Mouse (Mus musculus) small intestine, adult 2 months (tissue): ENCODE measurements around the gene Gpsm1. TPM values are rescaled to one million over a fixed set of nuclear protein-coding genes. Genes with fewer than 3 reads are reported as not detected.

Source experiments
- H3K27ac ChIP-seq: fragments of 200-500 bp; 2 replicates; pipeline ENCODE4 v1.5.1; 2012; ENCODE audit warnings: low read depth, low read length, control low read depth, inconsistent platforms; ENCODE audit not compliant: insufficient read depth
- H3K27me3 ChIP-seq: fragments of 200-500 bp; 2 replicates; pipeline ENCODE4 v1.6.1; 2012; ENCODE audit warnings: mild to moderate bottlenecking, moderate library complexity, low read length, inconsistent platforms; ENCODE audit not compliant: control insufficient read depth, insufficient read depth
- H3K36me3 ChIP-seq: fragments of 200-500 bp; 2 replicates; pipeline ENCODE4 v1.6.1; 2012; ENCODE audit warnings: mild to moderate bottlenecking, low read length, control low read depth, inconsistent platforms; ENCODE audit not compliant: control insufficient read depth, insufficient read depth
- H3K4me1 ChIP-seq: fragments of 200-500 bp; 2 replicates; pipeline ENCODE4 v1.6.1; 2012; ENCODE audit warnings: low read length, inconsistent platforms, mixed read lengths; ENCODE audit not compliant: control insufficient read depth, insufficient read depth, insufficient read length
- H3K4me3 ChIP-seq: fragments of 200-500 bp; 2 replicates; pipeline ENCODE4 v1.5.1; 2012; ENCODE audit warnings: low read depth, mild to moderate bottlenecking, control low read depth, inconsistent platforms, low read length, moderate library complexity
- CTCF ChIP-seq: fragments of 200-500 bp; IDR thresholded peaks from 2 replicates; pipeline ENCODE4 v1.5.1; 2012; ENCODE audit warnings: low read depth, mild to moderate bottlenecking, control low read depth, inconsistent platforms, low read length, moderate library complexity, mixed read lengths; ENCODE audit not compliant: insufficient replicate concordance, insufficient read length; ENCODE audit errors: extremely low read depth
- POLR2A ChIP-seq: fragments of 200-500 bp; IDR thresholded peaks from 2 replicates; pipeline ENCODE4 v1.6.1; 2012; ENCODE audit warnings: low read depth, mild to moderate bottlenecking, control low read depth, inconsistent platforms, low read length, moderate library complexity
- WGBS: fragments of 180-500 bp; shearing (Covaris S2); methylation state at CpG from one replicate; pipeline ENCODE4 v1.1.7; 2018; 5-methylcytosine and 5-hydroxymethylcytosine counted together
- polyA plus RNA-seq: library from polyadenylated mRNA; depleted of rRNA; stranded (reverse); fragments of >200 nt; gene quantifications from 2 replicates; pipeline ENCODE4 v1.2.3, GENCODE M21; 2012; rRNA removed

Gene Gpsm1
- 7.1 and 8.1 TPM in 2 replicates for polyA plus RNA-seq

GRCm38 (mm10) chr2:26315072-26315924 is at the start of gene Gpsm1:
Gene Gpsm1, plus strand, starts transcription at chr2:26315515.
- no peaks in the 10 kb centered on the region; the same call in none of the 2 replicates for H3K4me1 ChIP-seq
- H3K27ac ChIP-seq, result peak within 1 kb of the TSS; percentile 35
- WGBS, result under 1% methylated on average over 66 of the region's 66 CpGs
- H3K27me3 ChIP-seq, result no peaks in the 10 kb centered on the region
- H3K4me3 ChIP-seq, result peak within 1 kb of the TSS; percentile 74
- H3K36me3 ChIP-seq, result no peaks in the 10 kb centered on the region
- TF ChIP-seq POLR2A (peak; percentile 35; the same call in 1 of the 2 replicates), CTCF (no peak)

DNA sequence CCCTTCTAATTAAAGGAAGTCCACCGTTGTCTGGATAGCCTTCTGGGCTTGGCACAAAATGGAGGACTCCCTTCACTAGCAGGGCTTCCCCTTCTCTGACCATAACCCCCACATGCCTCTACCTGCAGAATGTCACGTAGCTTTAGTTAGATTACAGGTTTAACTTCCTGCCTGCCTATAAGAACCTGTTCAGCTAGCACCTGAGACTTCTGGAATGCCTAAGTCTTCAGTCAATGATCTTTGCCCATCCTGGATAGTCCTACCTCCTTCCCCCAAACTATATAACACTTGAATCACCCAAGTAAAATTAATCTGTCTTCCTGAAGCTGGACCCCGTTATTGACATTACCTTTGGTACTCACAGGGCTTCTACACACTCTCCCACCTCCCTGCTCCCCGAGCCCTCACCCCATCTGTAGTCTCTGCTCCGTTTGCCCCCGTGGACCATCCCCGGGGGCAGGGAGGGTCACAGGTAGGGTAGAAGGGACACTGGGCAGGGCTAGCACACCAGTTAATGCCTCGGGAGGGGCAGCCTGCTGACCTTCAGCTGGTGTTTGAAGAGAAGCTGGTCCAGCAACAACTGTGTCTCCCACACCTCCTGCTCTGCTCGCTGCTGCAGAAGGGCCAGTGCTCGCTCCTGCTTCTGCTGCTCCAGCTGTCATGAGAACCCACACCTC is 49.1 kb upstream of the Gpsm1 start:
- Histone ChIP-seq H3K4me1 (peaks cover 5% of the 10 kb centered on the region; the same call in 1 of the 2 replicates), H3K27me3 (no peaks in the 10 kb centered on the region), H3K27ac (no peak overlapping the region), H3K36me3 (no peaks in the 10 kb centered on the region), H3K4me3 (no peak overlapping the region)
- TF ChIP-seq POLR2A (no peak), CTCF (no peak)
- 44% methylated on average over 10 of the region's 10 CpGs for WGBS

GRCm38 (mm10) chr2:26268216-26268615 is 47.1 kb upstream of the Gpsm1 start:
- H3K27ac ChIP-seq, result no peak overlapping the region
- TF ChIP-seq CTCF (no peak), POLR2A (no peak)
- no peak overlapping the region for H3K4me3 ChIP-seq
- no peaks in the 10 kb centered on the region for H3K27me3 ChIP-seq
- WGBS, result 83% methylated on average over 3 of the region's 3 CpGs
- H3K4me1 ChIP-seq, result peaks cover 5% of the 10 kb centered on the region; the same call in 1 of the 2 replicates
- H3K36me3 ChIP-seq, result no peaks in the 10 kb centered on the region

- no peaks in the 10 kb centered on the region for H3K4me1 ChIP-seq
- TF ChIP-seq CTCF, result peak; percentile 71; the same call in 1 of the 2 replicates
- no peak for TF ChIP-seq POLR2A
- H3K4me3 ChIP-seq, result no peak overlapping the region
- no peaks in the 10 kb centered on the region for H3K27me3 ChIP-seq
- 17% methylated on average over 7 of the region's 7 CpGs for WGBS
- no peaks in the 10 kb centered on the region for H3K36me3 ChIP-seq
- H3K27ac ChIP-seq, result no peak overlapping the region
These were observed 41.7 kb upstream of the Gpsm1 start for GRCm38 (mm10) chr2:26273611-26274010.

- H3K4me3 ChIP-seq, result no peak overlapping the region
- no peak overlapping the region for H3K27ac ChIP-seq
- WGBS, result 88% methylated on average over 3 of the region's 3 CpGs
- TF ChIP-seq POLR2A, result no peak
- no peaks in the 10 kb centered on the region for H3K36me3 ChIP-seq
- no peaks in the 10 kb centered on the region for H3K27me3 ChIP-seq
- H3K4me1 ChIP-seq, result no peaks in the 10 kb centered on the region
These were observed 35.6 kb upstream of the Gpsm1 start for GRCm38 (mm10) chr2:26279712-26280111.

GRCm38 (mm10) chr2:26280594-26280993 is 34.7 kb upstream of the Gpsm1 start:
- no peak overlapping the region for H3K4me3 ChIP-seq
- no peak overlapping the region for H3K27ac ChIP-seq
- no peaks in the 10 kb centered on the region for H3K27me3 ChIP-seq
- WGBS, result 81% methylated on average over 11 of the region's 11 CpGs
- no peaks in the 10 kb centered on the region for H3K4me1 ChIP-seq
- TF ChIP-seq CTCF (no peak), POLR2A (no peak)
- H3K36me3 ChIP-seq, result no peaks in the 10 kb centered on the region

DNA sequence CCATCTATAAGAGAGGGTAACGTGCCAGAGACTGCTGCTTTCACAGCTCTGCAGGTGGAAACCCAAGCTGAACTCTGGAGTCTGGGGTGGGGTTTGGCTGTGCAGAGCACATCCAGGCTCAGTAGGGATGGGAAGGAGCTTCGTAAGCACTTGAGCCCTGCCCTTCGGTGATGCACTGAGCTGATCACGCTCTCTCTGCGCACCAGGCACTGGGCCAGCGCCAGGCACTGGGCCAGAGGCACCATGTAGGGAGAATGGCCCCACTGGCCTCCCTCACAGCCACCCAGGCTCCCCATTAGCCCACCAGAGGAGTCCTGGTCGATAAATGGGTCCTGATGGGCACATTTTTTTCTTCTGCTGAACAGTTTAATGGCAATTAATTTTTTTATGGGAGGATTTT is 29.5 kb upstream of the Gpsm1 start:
- H3K36me3 ChIP-seq, result no peaks in the 10 kb centered on the region
- no peaks in the 10 kb centered on the region for H3K4me1 ChIP-seq
- H3K4me3 ChIP-seq, result no peak overlapping the region
- 27% methylated on average over 7 of the region's 7 CpGs for WGBS
- H3K27me3 ChIP-seq, result no peaks in the 10 kb centered on the region
- no peak overlapping the region for H3K27ac ChIP-seq
- TF ChIP-seq CTCF (no peak), POLR2A (no peak)
